Mouse (Mus musculus) heart, embryonic 11.5 days (tissue): ENCODE results near the gene Ciz1. TPM values are rescaled to one million over a fixed set of nuclear protein-coding genes. Genes with fewer than 3 reads are reported as not detected.

Experiments used
- ATAC-seq: fragments of 200-750 bp; cut with Nextera tagmentation; replicated peaks from 2 replicates; pipeline ENCODE4 v1.8.0; 2017; ENCODE audit warnings: moderate library complexity; ENCODE audit not compliant: insufficient number of reproducible peaks, low FRiP score, low TSS enrichment
- H3K27ac ChIP-seq: fragments of 300-500 bp; sonication (generic); 2 replicates; pipeline ENCODE4 v1.5.1; 2014; ENCODE audit warnings: mild to moderate bottlenecking, low read depth, low read length
- H3K27me3 ChIP-seq: fragments of 300-500 bp; sonication (generic); 2 replicates; pipeline ENCODE4 v1.6.1; 2014; ENCODE audit warnings: mild to moderate bottlenecking, low read length, mixed read lengths; ENCODE audit not compliant: control insufficient read depth, insufficient read depth
- H3K36me3 ChIP-seq: fragments of 300-500 bp; sonication (generic); 2 replicates; pipeline ENCODE4 v1.6.1; 2014; ENCODE audit warnings: mild to moderate bottlenecking, low read length, moderate library complexity, mixed read lengths; ENCODE audit not compliant: control insufficient read depth, insufficient read depth
- H3K4me1 ChIP-seq: fragments of 300-500 bp; sonication (generic); 2 replicates; pipeline ENCODE4 v1.6.1; 2014; ENCODE audit warnings: low read length; ENCODE audit not compliant: control insufficient read depth, insufficient read depth
- H3K4me2 ChIP-seq: fragments of 300-500 bp; sonication (generic); 2 replicates; pipeline ENCODE4 v1.6.1; 2014; ENCODE audit warnings: mild to moderate bottlenecking, moderate library complexity
- H3K4me3 ChIP-seq: fragments of 300-500 bp; sonication (generic); 2 replicates; pipeline ENCODE4 v1.5.1; 2014; ENCODE audit warnings: low read depth, low read length
- H3K9ac ChIP-seq: fragments of 300-500 bp; sonication (generic); 2 replicates; pipeline ENCODE4 v1.6.1; 2014; ENCODE audit warnings: mild to moderate bottlenecking, low read depth, low read length, moderate library complexity
- H3K9me3 ChIP-seq: fragments of 300-500 bp; sonication (generic); replicated peaks from 2 replicates; pipeline ENCODE4 v1.6.1; 2016; ENCODE audit warnings: low read length; ENCODE audit not compliant: control insufficient read depth
- WGBS: fragments of 180-500 bp; shearing (Covaris S2); extraction: QIAGEN DNeasy Blood & Tissue Kit; methylation state at CpG from one replicate; pipeline ENCODE4 v1.1.7; 2014; ENCODE audit not compliant: insufficient replicate concordance; 5-methylcytosine and 5-hydroxymethylcytosine counted together
- polyA plus RNA-seq: library from polyadenylated mRNA; unstranded; fragments of >200 nt; fragmentation: Nextera tagmentation; extraction: Ambion mirVana; gene quantifications from 2 replicates; pipeline ENCODE4 v1.2.1, GENCODE M21; 2014

The Ciz1 gene
- polyA plus RNA-seq, 1 experiment from 2014 or later: 32.1 TPM

GRCm38 (mm10) chr2:32349625-32350255, 2.4 kb upstream of the Ciz1 start:
- H3K9me3 ChIP-seq: no peaks in the 10 kb centered on the region
- no peak for ATAC-seq
- H3K27ac ChIP-seq: no peak overlapping the region
- no peak overlapping the region for H3K4me3 ChIP-seq
- 55% methylated on average over 8 of the region's 8 CpGs for WGBS
- H3K36me3 ChIP-seq: no peaks in the 10 kb centered on the region
- no peak overlapping the region for H3K9ac ChIP-seq
- peaks cover 22% of the 10 kb centered on the region for H3K4me1 ChIP-seq
- H3K4me2 ChIP-seq: no peak overlapping the region
- H3K27me3 ChIP-seq: peaks cover 21% of the 10 kb centered on the region

GRCm38 (mm10) chr2:32350471-32351051, 1.6 kb upstream of the Ciz1 start:
- Histone ChIP-seq H3K4me2 (no peak overlapping the region), H3K4me3 (no peak overlapping the region), H3K9me3 (no peaks in the 10 kb centered on the region), H3K27me3 (peaks cover 21% of the 10 kb centered on the region), H3K4me1 (peaks cover 24% of the 10 kb centered on the region), H3K9ac (no peak overlapping the region), H3K36me3 (no peaks in the 10 kb centered on the region), H3K27ac (no peak overlapping the region)
- ATAC-seq: no peak
- 50% methylated on average over 13 of the region's 13 CpGs for WGBS

- H3K27ac ChIP-seq: no peak overlapping the region
- H3K4me1 ChIP-seq: peaks cover 24% of the 10 kb centered on the region
- H3K9ac ChIP-seq: no peak overlapping the region
- H3K4me2 ChIP-seq: peak overlapping the region; percentile 99
- H3K9me3 ChIP-seq: no peaks in the 10 kb centered on the region
- H3K36me3 ChIP-seq: no peaks in the 10 kb centered on the region
- H3K27me3 ChIP-seq: peaks cover 21% of the 10 kb centered on the region
- WGBS: 51% methylated on average over 9 of the region's 9 CpGs
- no peak overlapping the region for H3K4me3 ChIP-seq
- no peak for ATAC-seq
Observed at GRCm38 (mm10) chr2:32351471-32351961, 611 bp upstream of the Ciz1 start.

GRCm38 (mm10) chr2:32353007-32353542, 948 bp downstream of the Ciz1 start, which contains the start of gene Dnm1:
Dnm1 (minus strand) TSS chr2:32353338.
- H3K9ac ChIP-seq: peak within 1 kb of the TSS; percentile 62
- WGBS: under 1% methylated on average over 62 of the region's 63 CpGs
- H3K36me3 ChIP-seq: no peaks in the 10 kb centered on the region
- peak within 1 kb of the TSS; percentile 60 for H3K4me3 ChIP-seq
- 0 out of 2 replicates have a peak, but pooled peaks have one; percentile 51 for ATAC-seq
- H3K9me3 ChIP-seq: no peaks in the 10 kb centered on the region
- no peak within 1 kb of the TSS for H3K27ac ChIP-seq
- peaks cover 21% of the 10 kb centered on the region for H3K27me3 ChIP-seq
- peaks cover 24% of the 10 kb centered on the region for H3K4me1 ChIP-seq
- peak within 1 kb of the TSS; percentile 99 for H3K4me2 ChIP-seq

- Histone ChIP-seq H3K27me3 (peaks cover 21% of the 10 kb centered on the region), H3K9me3 (no peaks in the 10 kb centered on the region), H3K36me3 (no peaks in the 10 kb centered on the region), H3K4me1 (peaks cover 24% of the 10 kb centered on the region), H3K4me3 (no peak overlapping the region), H3K4me2 (peak overlapping the region; percentile 99; the same call in 1 of the 2 replicates), H3K9ac (no peak overlapping the region), H3K27ac (no peak overlapping the region)
- WGBS: 48% methylated on average over 6 of the region's 6 CpGs
- ATAC-seq: no peak
Observed at GRCm38 (mm10) chr2:32353836-32354235, 1.7 kb downstream of the Ciz1 start.

- Histone ChIP-seq H3K36me3 (no peaks in the 10 kb centered on the region), H3K4me1 (peaks cover 24% of the 10 kb centered on the region), H3K27me3 (peaks cover 21% of the 10 kb centered on the region), H3K9me3 (no peaks in the 10 kb centered on the region), H3K9ac (no peak overlapping the region), H3K27ac (no peak overlapping the region), H3K4me2 (no peak overlapping the region), H3K4me3 (no peak overlapping the region)
- 77% methylated on average over 3 of the region's 3 CpGs for WGBS
- ATAC-seq: no peak
Observed at GRCm38 (mm10) chr2:32354336-32354895, 2.3 kb downstream of the Ciz1 start.

- no peak overlapping the region for H3K27ac ChIP-seq
- H3K9me3 ChIP-seq: no peaks in the 10 kb centered on the region
- H3K4me2 ChIP-seq: no peak overlapping the region
- 65% methylated on average over 10 of the region's 10 CpGs for WGBS
- peaks cover 24% of the 10 kb centered on the region for H3K4me1 ChIP-seq
- no peak overlapping the region for H3K9ac ChIP-seq
- H3K4me3 ChIP-seq: no peak overlapping the region
- H3K36me3 ChIP-seq: no peaks in the 10 kb centered on the region
- H3K27me3 ChIP-seq: peaks cover 14% of the 10 kb centered on the region; the same call in 1 of the 2 replicates
- ATAC-seq: no peak
Observed at GRCm38 (mm10) chr2:32356216-32356615, 4.1 kb downstream of the Ciz1 start.

GRCm38 (mm10) chr2:32357710-32358109, 5.6 kb downstream of the Ciz1 start:
- H3K9ac ChIP-seq: no peak overlapping the region
- 71% methylated on average over 3 of the region's 3 CpGs for whole genome bisulfite sequencing
- no peak for ATAC-seq
- H3K4me2 ChIP-seq: no peak overlapping the region
- H3K27me3 ChIP-seq: peaks cover under 1% of the 10 kb centered on the region; the same call in 1 of the 2 replicates
- H3K4me3 ChIP-seq: no peak overlapping the region
- no peaks in the 10 kb centered on the region for H3K36me3 ChIP-seq
- H3K27ac ChIP-seq: no peak overlapping the region
- no peaks in the 10 kb centered on the region for H3K9me3 ChIP-seq
- H3K4me1 ChIP-seq: peaks cover 16% of the 10 kb centered on the region
